Mouse (Mus musculus): ENCODE measurements at regions not wholly inside any gene's neighbourhood (a gene's known extent, or its start where the extent isn't known, plus 50 kb on each side); places are given as distances from the start of the nearest gene placed in this dataset.

- no peak for ATAC-seq (ENCODE audit: low FRiP score)
- no peak overlapping the region for H3K4me2 ChIP-seq
- no peaks in the 10 kb centered on the region for H3K9me3 ChIP-seq (replicated peaks)
Observed at GRCm38 (mm10) chr6:16667241-16667640, 231.0 kb downstream of the Tfec start.

GRCm38 (mm10) chr6:16646269-16646668, 252.0 kb downstream of the Tfec start:
- Histone ChIP-seq H3K4me2 (no peak overlapping the region), H3K9me3 (replicated peaks) (no peaks in the 10 kb centered on the region), H3K27me3 (replicated peaks) (no peaks in the 10 kb centered on the region), H3K4me3 (replicated peaks) (no peak overlapping the region), H3K27ac (replicated peaks) (no peak overlapping the region), H3K36me3 (no peaks in the 10 kb centered on the region), H3K4me1 (no peaks in the 10 kb centered on the region), H3K9ac (replicated peaks) (no peak overlapping the region)
- WGBS: 97% methylated on average over 1 of the region's 1 CpGs
- ATAC-seq (ENCODE audit: low FRiP score): no peak

More at GRCm38 (mm10) chr6:16667241-16667640, 231.0 kb downstream of the Tfec start:
- 16% methylated on average over 6 of the region's 6 CpGs for WGBS
- Histone ChIP-seq H3K4me1 (0 out of 2 replicates have a peak, but pooled peaks cover 2% of the 10 kb centered on the region), H3K36me3 (no peaks in the 10 kb centered on the region), H3K4me3 (replicated peaks) (no peak overlapping the region), H3K9ac (replicated peaks) (no peak overlapping the region), H3K27me3 (replicated peaks) (no peaks in the 10 kb centered on the region), H3K27ac (replicated peaks) (no peak overlapping the region)

GRCm38 (mm10) chr6:16643519-16643918, 254.7 kb downstream of the Tfec start:
- no peaks in the 10 kb centered on the region for H3K4me1 ChIP-seq
- H3K36me3 ChIP-seq: no peaks in the 10 kb centered on the region
- H3K27ac ChIP-seq (replicated peaks): no peak overlapping the region
- H3K9ac ChIP-seq (replicated peaks): no peak overlapping the region
- ATAC-seq (ENCODE audit: low FRiP score): no peak
- H3K4me2 ChIP-seq: no peak overlapping the region
- no peak overlapping the region for H3K4me3 ChIP-seq (replicated peaks)
- no peaks in the 10 kb centered on the region for H3K27me3 ChIP-seq (replicated peaks)
- no peaks in the 10 kb centered on the region for H3K9me3 ChIP-seq (replicated peaks)

DNA sequence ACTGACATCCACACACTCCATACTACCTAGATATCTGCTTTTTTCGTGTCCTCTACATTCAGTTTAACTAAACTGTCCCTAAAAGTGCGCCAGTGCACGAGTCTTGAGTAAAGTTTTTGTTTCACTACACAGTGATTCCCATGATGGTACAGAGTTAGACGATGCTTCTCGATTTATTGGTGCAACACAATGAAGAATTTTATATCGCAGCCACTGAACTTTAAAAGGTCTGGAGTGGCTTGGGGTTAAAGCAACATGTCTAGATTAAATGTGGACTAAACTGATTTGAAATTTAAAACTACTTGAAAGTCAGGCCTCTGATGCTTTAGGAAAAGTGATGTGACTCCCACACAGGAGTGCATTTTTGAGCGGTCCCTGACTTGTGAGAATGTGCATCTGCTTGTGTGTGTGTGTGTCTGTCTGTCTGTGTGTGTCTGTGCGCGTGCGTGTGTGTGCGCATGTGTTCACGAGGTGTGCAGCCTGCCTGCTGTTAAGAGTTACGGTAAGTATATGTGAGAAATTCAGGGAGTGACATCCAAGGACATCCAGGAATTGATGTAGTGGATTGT, 261.4 kb downstream of the Tfec start:
- Histone ChIP-seq H3K9me3 (replicated peaks) (no peaks in the 10 kb centered on the region), H3K27me3 (replicated peaks) (no peaks in the 10 kb centered on the region), H3K4me3 (replicated peaks) (no peak overlapping the region), H3K4me1 (no peaks in the 10 kb centered on the region), H3K27ac (replicated peaks) (no peak overlapping the region), H3K9ac (replicated peaks) (no peak overlapping the region), H3K36me3 (no peaks in the 10 kb centered on the region), H3K4me2 (no peak overlapping the region)
- WGBS: 87% methylated on average over 13 of the region's 13 CpGs
- no peak for ATAC-seq (ENCODE audit: low FRiP score)

DNA sequence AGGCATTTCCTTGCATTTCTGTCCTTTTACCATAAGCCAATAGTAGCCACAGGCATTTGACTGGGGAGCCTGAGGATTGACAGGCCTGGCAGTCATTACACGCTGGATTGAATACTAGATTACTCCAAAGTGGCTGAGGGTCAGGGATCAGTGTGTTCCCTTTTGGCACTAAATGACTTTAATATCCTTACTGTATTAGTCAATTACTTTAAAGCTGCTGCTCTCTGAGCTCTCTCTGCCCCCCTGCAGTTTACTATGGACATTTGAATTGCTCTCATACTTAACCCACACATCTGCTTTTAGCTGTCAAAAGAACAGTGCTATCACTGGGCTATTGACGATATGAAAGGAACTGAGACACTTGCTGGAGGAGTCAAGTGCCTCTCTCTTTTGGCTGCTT, 262.1 kb downstream of the Tfec start:
- WGBS: 18% methylated on average over 2 of the region's 2 CpGs
- Histone ChIP-seq H3K27ac (replicated peaks) (no peak overlapping the region), H3K4me1 (no peaks in the 10 kb centered on the region), H3K9ac (replicated peaks) (no peak overlapping the region), H3K9me3 (replicated peaks) (no peaks in the 10 kb centered on the region), H3K27me3 (replicated peaks) (no peaks in the 10 kb centered on the region), H3K36me3 (no peaks in the 10 kb centered on the region), H3K4me2 (no peak overlapping the region), H3K4me3 (replicated peaks) (no peak overlapping the region)
- ATAC-seq (ENCODE audit: low FRiP score): no peak

GRCm38 (mm10) chr6:16607393-16608023, 290.7 kb downstream of the Tfec start:
- Histone ChIP-seq H3K4me3 (replicated peaks) (no peak overlapping the region), H3K36me3 (no peaks in the 10 kb centered on the region), H3K9me3 (replicated peaks) (no peaks in the 10 kb centered on the region), H3K27ac (replicated peaks) (no peak overlapping the region), H3K4me1 (peaks cover 6% of the 10 kb centered on the region; the same call in 1 of the 2 replicates), H3K9ac (replicated peaks) (no peak overlapping the region), H3K27me3 (replicated peaks) (no peaks in the 10 kb centered on the region), H3K4me2 (no peak overlapping the region)
- ATAC-seq (ENCODE audit: low FRiP score): peak; percentile 78
- 14% methylated on average over 9 of the region's 9 CpGs for WGBS

GRCm38 (mm10) chr6:16606687-16607392, 291.4 kb downstream of the Tfec start:
- ATAC-seq (ENCODE audit: low FRiP score): peak; percentile 68; the same call in 1 of the 2 replicates
- no peak overlapping the region for H3K27ac ChIP-seq (replicated peaks)

DNA sequence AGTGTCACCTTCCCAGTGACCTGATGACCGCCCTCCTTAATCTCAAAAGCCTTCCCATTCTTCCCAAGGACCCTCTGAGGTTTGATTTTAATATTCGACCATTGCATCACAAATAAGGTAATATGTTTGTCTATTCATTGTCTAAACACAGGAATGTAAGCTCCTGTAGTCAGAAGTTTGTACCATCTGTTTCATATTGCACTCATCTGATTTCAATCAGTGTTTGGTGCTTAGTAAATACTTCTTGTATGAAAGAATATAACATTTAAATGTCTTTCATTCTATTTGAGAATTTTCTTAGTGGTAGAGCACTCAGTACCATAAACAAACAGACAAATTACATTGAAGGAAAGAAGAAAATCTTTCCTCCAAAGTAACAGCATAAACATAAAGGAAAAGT, 305.8 kb downstream of the Tfec start:
- Histone ChIP-seq H3K27ac (replicated peaks) (no peak overlapping the region), H3K4me1 (0 out of 2 replicates have a peak, but pooled peaks cover 4% of the 10 kb centered on the region), H3K9me3 (replicated peaks) (no peaks in the 10 kb centered on the region), H3K9ac (replicated peaks) (no peak overlapping the region), H3K4me3 (replicated peaks) (no peak overlapping the region), H3K27me3 (replicated peaks) (no peaks in the 10 kb centered on the region), H3K4me2 (no peak overlapping the region), H3K36me3 (no peaks in the 10 kb centered on the region)
- WGBS: 83% methylated on average over 2 of the region's 2 CpGs
- ATAC-seq (ENCODE audit: low FRiP score): no peak

More at GRCm38 (mm10) chr6:16606687-16607392, 291.4 kb downstream of the Tfec start:
- no peaks in the 10 kb centered on the region for H3K9me3 ChIP-seq (replicated peaks)
- H3K4me3 ChIP-seq (replicated peaks): no peak overlapping the region
- peaks cover 6% of the 10 kb centered on the region; the same call in 1 of the 2 replicates for H3K4me1 ChIP-seq
- H3K27me3 ChIP-seq (replicated peaks): no peaks in the 10 kb centered on the region
- H3K4me2 ChIP-seq: no peak overlapping the region
- 56% methylated on average over 4 of the region's 4 CpGs for WGBS
- H3K9ac ChIP-seq (replicated peaks): no peak overlapping the region
- H3K36me3 ChIP-seq: no peaks in the 10 kb centered on the region

DNA sequence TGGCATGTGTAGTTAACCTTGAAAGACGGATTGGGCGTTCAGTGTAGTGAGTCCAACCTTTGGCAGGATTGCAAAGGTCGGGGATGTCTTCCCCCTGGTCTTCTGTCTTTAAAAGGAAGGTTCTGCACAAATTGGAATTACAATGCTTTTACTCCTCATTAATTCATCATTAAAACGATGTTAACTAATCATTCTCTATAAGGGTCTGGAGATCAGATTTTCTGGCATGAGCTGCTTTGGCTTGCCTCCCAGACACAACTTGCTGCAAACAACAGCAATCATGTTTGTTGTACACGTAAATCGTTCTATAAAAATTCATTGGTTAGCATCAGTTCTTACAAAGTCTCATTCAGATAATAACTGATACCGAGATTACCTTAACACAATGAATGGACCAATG, 315.9 kb downstream of the Tfec start:
- H3K27me3 ChIP-seq (replicated peaks): no peaks in the 10 kb centered on the region
- no peak overlapping the region for H3K4me3 ChIP-seq (replicated peaks)
- 63% methylated on average over 7 of the region's 7 CpGs for WGBS
- no peak overlapping the region for H3K9ac ChIP-seq (replicated peaks)
- ATAC-seq (ENCODE audit: low FRiP score): no peak
- H3K36me3 ChIP-seq: no peaks in the 10 kb centered on the region
- H3K4me2 ChIP-seq: no peak overlapping the region
- no peak overlapping the region for H3K27ac ChIP-seq (replicated peaks)
- no peaks in the 10 kb centered on the region for H3K9me3 ChIP-seq (replicated peaks)
- H3K4me1 ChIP-seq: no peaks in the 10 kb centered on the region

- no peak overlapping the region for H3K27ac ChIP-seq (replicated peaks)
- H3K9ac ChIP-seq (replicated peaks): no peak overlapping the region
- H3K4me2 ChIP-seq: no peak overlapping the region
- no peak overlapping the region for H3K4me3 ChIP-seq (replicated peaks)
- no peak for ATAC-seq (ENCODE audit: low FRiP score)
- no peaks in the 10 kb centered on the region for H3K4me1 ChIP-seq
- no peaks in the 10 kb centered on the region for H3K9me3 ChIP-seq (replicated peaks)
- H3K36me3 ChIP-seq: no peaks in the 10 kb centered on the region
- no peaks in the 10 kb centered on the region for H3K27me3 ChIP-seq (replicated peaks)
- WGBS: 60% methylated on average over 4 of the region's 4 CpGs
Observed at GRCm38 (mm10) chr6:16581801-16582200, 316.4 kb downstream of the Tfec start.

GRCm38 (mm10) chr6:16575875-16576274, 322.4 kb downstream of the Tfec start:
- Histone ChIP-seq H3K36me3 (no peaks in the 10 kb centered on the region), H3K9ac (replicated peaks) (no peak overlapping the region), H3K27ac (replicated peaks) (no peak overlapping the region), H3K27me3 (replicated peaks) (no peaks in the 10 kb centered on the region), H3K9me3 (replicated peaks) (no peaks in the 10 kb centered on the region), H3K4me2 (no peak overlapping the region), H3K4me1 (no peaks in the 10 kb centered on the region), H3K4me3 (replicated peaks) (no peak overlapping the region)
- ATAC-seq (ENCODE audit: low FRiP score): no peak
- 87% methylated on average over 2 of the region's 2 CpGs for WGBS

DNA sequence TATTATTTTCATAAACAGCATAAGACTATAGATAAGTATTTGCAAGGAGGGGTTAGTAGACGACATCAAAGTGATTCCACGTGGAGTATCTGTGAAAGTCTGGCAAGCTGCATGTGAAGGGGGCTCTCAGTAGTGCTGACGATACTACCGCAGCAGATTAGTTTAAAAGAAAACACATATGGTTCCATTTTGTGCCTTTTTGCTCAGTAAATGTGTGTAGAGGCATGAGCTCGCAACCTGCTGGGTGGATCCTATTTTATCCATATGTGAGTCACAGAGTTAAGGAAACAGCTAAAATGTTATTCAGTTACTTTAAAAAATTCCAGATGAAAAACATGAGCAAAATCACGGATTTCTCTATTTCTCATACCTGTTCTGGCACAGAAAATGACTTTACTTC, 325.4 kb downstream of the Tfec start:
- H3K27ac ChIP-seq (replicated peaks): no peak overlapping the region
- H3K27me3 ChIP-seq (replicated peaks): no peaks in the 10 kb centered on the region
- no peaks in the 10 kb centered on the region for H3K4me1 ChIP-seq
- H3K4me3 ChIP-seq (replicated peaks): no peak overlapping the region
- no peaks in the 10 kb centered on the region for H3K36me3 ChIP-seq
- H3K4me2 ChIP-seq: no peak overlapping the region
- no peak for ATAC-seq (ENCODE audit: low FRiP score)
- H3K9me3 ChIP-seq (replicated peaks): no peaks in the 10 kb centered on the region
- no peak overlapping the region for H3K9ac ChIP-seq (replicated peaks)
- WGBS: 80% methylated on average over 6 of the region's 6 CpGs

Measured in neural tube, embryonic 15.5 days (tissue).